ENCODE assay signal across 9 mouse cellular contexts in the genomic region with DNA sequence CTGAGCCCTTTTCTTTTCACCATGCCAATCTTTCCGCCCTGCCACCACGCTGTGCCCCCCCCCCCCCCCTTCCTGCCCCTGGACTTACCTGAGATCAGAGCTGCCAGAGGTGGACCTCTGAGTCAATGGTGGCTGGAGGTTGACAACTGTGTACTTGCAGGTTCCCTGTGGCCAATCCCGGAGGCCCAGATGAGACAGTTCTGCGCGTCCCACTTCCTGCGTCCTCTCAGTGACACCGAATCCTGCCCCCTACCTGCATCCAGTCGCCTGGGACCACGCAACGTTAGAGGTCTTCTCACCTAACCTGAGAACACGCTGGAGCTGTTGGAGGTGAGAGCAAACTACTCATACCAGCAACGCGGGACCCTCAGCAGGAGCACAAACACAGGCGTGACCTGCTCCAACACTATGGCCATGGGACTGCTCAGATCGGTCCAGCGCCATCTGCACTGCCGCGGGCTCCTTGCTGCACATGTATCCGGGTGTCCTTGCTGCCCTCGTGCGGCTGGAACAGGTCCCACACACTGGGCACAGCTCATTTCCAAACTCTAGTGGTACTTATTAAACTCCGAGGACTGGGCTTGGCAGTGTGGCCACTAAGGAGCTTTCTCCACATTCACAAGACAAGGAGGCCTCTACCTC. TPM values are rescaled to one million over a fixed set of nuclear protein-coding genes. Genes with fewer than 3 reads are reported as not detected.
DNase-seq lines count a peak whose midpoint lies in the region; ATAC-seq lines count a peak whose summit lies in the region.
"Had no signal": no experiment of that assay in that cellular context is flagged by ENCODE, and none has a peak within 500 bp of the region (broad histone marks: within the 10 kb centered on the region; RNA-seq: fewer than 3 reads in every experiment).

A gene (minus strand): TSS at position 465 of the 642 bp plus-strand sequence.

- H3K27me3 ChIP-seq in megakaryocyte, embryonic 14.5 days (replicated peaks): no peaks in the 10 kb centered on the region

- H3K36me3 ChIP-seq in megakaryocyte, embryonic 14.5 days (replicated peaks; ENCODE audit: low read length): no peaks in the 10 kb centered on the region

- H3K9me3 ChIP-seq in megakaryocyte, embryonic 14.5 days: no peaks in the 10 kb centered on the region

- H3K4me3 ChIP-seq in megakaryocyte, embryonic 14.5 days (replicated peaks): peak within 1 kb of the TSS; percentile 88

- intact Hi-C loops in left cerebral cortex, postnatal 25 days (cut with DNase I): no loop called here

- peak; percentile 84 for ATAC-seq in activated CD4-positive, CD25-positive, alpha-beta regulatory T cell, adult 4 months
- peak; percentile 93 for ATAC-seq in inflammation-experienced regulatory T-cells, adult 6 months

- DNase-seq in cerebellum, postnatal 14 days: peak; percentile 4 to 17
- DNase-seq in frontal cortex, postnatal 25 days (ENCODE audit: low spot score in 2 of 2): peak; percentile 7 to 10
- peak; percentile 6 to 9 for DNase-seq in left cerebral cortex, postnatal 25 days (ENCODE audit: low spot score in 2 of 2)
- DNase-seq in right cerebral cortex, postnatal 4 days: peak; percentile 39
- no peak for DNase-seq in urinary bladder, postnatal 10 days (ENCODE audit: low spot score)

- peaks cover 5% of the 10 kb centered on the region; the same call in 1 of the 2 replicates for H3K4me1 ChIP-seq in megakaryocyte, embryonic 14.5 days

RNA-seq across cellular contexts. Expression of the gene that starts here (rescaled TPM):
- under 1 TPM in 1 of 2 experiments, not detected in 1; 0.19 TPM for polyA plus RNA-seq in activated CD4-positive, CD25-positive, alpha-beta regulatory T cell, adult 4 months (2017; shearing (Covaris generic))
- polyA plus RNA-seq in inflammation-experienced regulatory T-cells, adult 6 months (2017; shearing (Covaris generic)): not detected
- total RNA-seq in left cerebral cortex, postnatal 25 days (2021): not detected
- polyA plus RNA-seq in megakaryocyte, embryonic 14.5 days (2012; ENCODE audit: insufficient read depth, low replicate concordance): not detected in 2 replicates
- total RNA-seq: layer of hippocampus, postnatal 25 days had no signal

Comparison
In these comparisons a context has a peak if more than half of its experiments do, and no peak if none do; other contexts are left out.
1. Peak in ATAC-seq in activated CD4-positive, CD25-positive, alpha-beta regulatory T cell, adult 4 months; RNA of the gene not detected or under 1 TPM.
2. Peak in ATAC-seq in inflammation-experienced regulatory T-cells, adult 6 months; RNA of the gene not detected or under 1 TPM.
3. Peak in DNase-seq in left cerebral cortex, postnatal 25 days; RNA of the gene not detected or under 1 TPM.